Mouse (Mus musculus) liver, embryonic 14.5 days (tissue): Measurements from ENCODE around the gene Slc18a2. TPM values are rescaled to one million over a fixed set of nuclear protein-coding genes. Genes with fewer than 3 reads are reported as not detected.

Source experiments
- ATAC-seq: fragments of 200-750 bp; cut with Nextera tagmentation; 2 replicates; pipeline ENCODE4 v1.8.0; 2017; ENCODE audit warnings: moderate number of reproducible peaks, mild to moderate bottlenecking, moderate library complexity; ENCODE audit not compliant: insufficient read depth
- DNase-seq, 3 experiments: peaks; one replicate each; pipeline ENCODE4 v3.0.0-alpha.2; 2012 to 2013; ENCODE audit warnings: low read depth in 3 of 3, low spot score in 3 of 3
- H3K27ac ChIP-seq: fragments of 300-500 bp; sonication (generic); 2 replicates; pipeline ENCODE4 v1.5.1; 2014; ENCODE audit warnings: moderate library complexity, mild to moderate bottlenecking, control low read depth, inconsistent platforms
- H3K27me3 ChIP-seq: fragments of 300-500 bp; sonication (generic); 2 replicates; pipeline ENCODE4 v1.6.1; 2014; ENCODE audit warnings: mild to moderate bottlenecking, low read length, moderate library complexity; ENCODE audit not compliant: control insufficient read depth, insufficient read depth
- H3K36me3 ChIP-seq: fragments of 300-500 bp; sonication (generic); replicated peaks from 2 replicates; pipeline ENCODE4 v1.6.1; 2014; ENCODE audit warnings: low read depth; ENCODE audit not compliant: control insufficient read depth, insufficient read depth
- H3K4me1 ChIP-seq, 2 experiments: fragments of 200-500 bp in 1 of 2; fragments of 300-500 bp in 1 of 2; sonication (generic) in 1 of 2; replicated peaks; 2 replicates each; pipeline ENCODE4 v1.6.1; 2012 to 2014; ENCODE audit warnings: antibody characterized with exemption in 1 of 2, inconsistent platforms in 1 of 2, low read length in 1 of 2; ENCODE audit not compliant: control insufficient read depth in 2 of 2, insufficient read depth in 2 of 2
- H3K4me2 ChIP-seq: fragments of 300-500 bp; sonication (generic); 2 replicates; pipeline ENCODE4 v1.6.1; 2014; ENCODE audit warnings: low read depth, mild to moderate bottlenecking, control low read depth, moderate library complexity
- H3K4me3 ChIP-seq, 2 experiments: fragments of 200-500 bp in 1 of 2; fragments of 300-500 bp in 1 of 2; sonication (generic) in 1 of 2; 2 replicates each; pipeline ENCODE4 v1.5.1; 2012 to 2014; ENCODE audit warnings: low read depth in 2 of 2, low read length in 2 of 2, mild to moderate bottlenecking in 2 of 2, control low read depth in 1 of 2, inconsistent platforms in 1 of 2, moderate library complexity in 1 of 2; ENCODE audit not compliant: insufficient read depth in 1 of 2
- H3K9ac ChIP-seq: fragments of 300-500 bp; sonication (generic); replicated peaks from 2 replicates; pipeline ENCODE4 v1.6.1; 2014; ENCODE audit warnings: mild to moderate bottlenecking, control low read depth, moderate library complexity
- H3K9me3 ChIP-seq: fragments of 300-500 bp; sonication (generic); 2 replicates; pipeline ENCODE4 v1.6.1; 2016; ENCODE audit warnings: low read length, mixed read lengths; ENCODE audit not compliant: control insufficient read depth
- CTCF ChIP-seq: IDR thresholded peaks from 2 replicates; pipeline ENCODE4 v1.5.1; 2016; ENCODE audit warnings: antibody characterized with exemption, low read depth, control low read depth
- EP300 ChIP-seq: IDR thresholded peaks from 2 replicates; pipeline ENCODE4 v1.6.1; 2016; ENCODE audit warnings: antibody characterized with exemption, low read depth
- WGBS: fragments of 180-500 bp; shearing (Covaris S2); extraction: QIAGEN DNeasy Blood & Tissue Kit; methylation state at CpG from one replicate; pipeline ENCODE4 v1.1.7; 2014; ENCODE audit not compliant: insufficient replicate concordance; 5-methylcytosine and 5-hydroxymethylcytosine counted together
- polyA plus RNA-seq, 2 experiments: library from polyadenylated mRNA; depleted of rRNA in 1 of 2; stranded (reverse) in 1 of 2; unstranded in 1 of 2; fragments of >200 nt; fragmentation: Nextera tagmentation in 1 of 2; extraction: Ambion mirVana in 1 of 2; gene quantifications; 2 replicates each; pipeline versions ENCODE4 v1.2.1 to v1.2.3; 2012 to 2014

Slc18a2 gene
- polyA plus RNA-seq, 2 experiments: 0.75 to 2.4 TPM

DNA sequence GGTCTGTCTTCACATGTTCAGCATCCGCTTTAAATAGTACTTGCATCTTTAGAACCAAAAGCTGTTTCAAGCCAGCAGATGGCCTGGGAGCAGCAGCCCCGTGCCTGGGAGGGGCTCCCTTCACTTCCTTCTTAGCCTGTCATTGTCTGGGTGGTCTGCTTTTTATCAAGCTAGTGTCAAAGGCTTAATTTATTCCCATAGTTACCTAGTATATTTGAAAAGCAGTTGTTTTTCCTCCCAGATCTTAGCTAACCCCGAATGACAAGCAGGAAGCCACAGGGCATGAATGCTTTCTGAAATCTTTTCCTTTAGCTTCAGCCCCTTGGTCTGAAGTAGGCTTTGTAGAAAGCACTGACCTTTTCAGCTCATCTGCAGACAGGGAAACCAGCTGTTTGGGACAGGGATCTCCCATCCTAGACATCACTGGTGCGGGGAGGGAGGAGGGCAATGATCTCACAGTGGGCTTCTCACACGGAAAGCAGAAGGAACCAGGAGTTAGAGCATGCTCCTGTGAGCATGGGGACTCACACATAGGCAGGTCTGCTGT is 6.8 kb downstream of the Slc18a2 start:
- no peak for DNase-seq
- no peak for ATAC-seq

DNA sequence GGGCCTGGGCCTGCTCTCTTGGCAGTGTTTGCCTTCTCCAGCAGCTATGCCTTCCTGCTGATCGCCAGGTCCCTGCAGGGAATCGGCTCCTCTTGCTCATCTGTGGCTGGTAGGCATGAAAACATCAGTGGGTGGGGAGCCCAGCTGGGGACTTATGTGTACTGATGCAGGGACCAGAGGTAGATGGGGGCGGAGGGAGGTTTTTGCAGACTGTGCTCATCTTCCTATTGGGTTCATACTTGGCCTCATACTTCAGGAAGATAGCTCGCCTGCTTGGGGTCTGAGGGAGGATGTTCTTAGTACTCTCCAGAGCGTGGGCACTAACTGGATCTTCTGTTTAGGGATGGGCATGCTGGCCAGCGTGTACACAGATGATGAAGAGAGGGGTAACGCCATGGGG is 12.5 kb downstream of the Slc18a2 start:
- no peak for ATAC-seq
- Histone ChIP-seq H3K4me1 (no peaks in the 10 kb centered on the region), H3K27ac (no peak overlapping the region), H3K4me2 (no peak overlapping the region), H3K4me3 (no peak overlapping the region), H3K27me3 (no peaks in the 10 kb centered on the region), H3K9ac (no peak overlapping the region), H3K36me3 (no peaks in the 10 kb centered on the region), H3K9me3 (no peaks in the 10 kb centered on the region)
- TF ChIP-seq EP300 (no peak), CTCF (no peak)
- no peak for DNase-seq
- 64% methylated on average over 7 of the region's 7 CpGs for WGBS

More for the DNA sequence above, 6.8 kb downstream of the Slc18a2 start:
- no peak for TF ChIP-seq CTCF
- TF ChIP-seq EP300: no peak
- Histone ChIP-seq H3K4me1 (no peaks in the 10 kb centered on the region), H3K9me3 (no peaks in the 10 kb centered on the region), H3K27me3 (no peaks in the 10 kb centered on the region; the same call in 1 of the 2 replicates), H3K9ac (no peak overlapping the region), H3K27ac (no peak overlapping the region), H3K4me2 (no peak overlapping the region), H3K36me3 (no peaks in the 10 kb centered on the region), H3K4me3 (no peak overlapping the region)
- WGBS: 21% methylated on average over 5 of the region's 5 CpGs

DNA sequence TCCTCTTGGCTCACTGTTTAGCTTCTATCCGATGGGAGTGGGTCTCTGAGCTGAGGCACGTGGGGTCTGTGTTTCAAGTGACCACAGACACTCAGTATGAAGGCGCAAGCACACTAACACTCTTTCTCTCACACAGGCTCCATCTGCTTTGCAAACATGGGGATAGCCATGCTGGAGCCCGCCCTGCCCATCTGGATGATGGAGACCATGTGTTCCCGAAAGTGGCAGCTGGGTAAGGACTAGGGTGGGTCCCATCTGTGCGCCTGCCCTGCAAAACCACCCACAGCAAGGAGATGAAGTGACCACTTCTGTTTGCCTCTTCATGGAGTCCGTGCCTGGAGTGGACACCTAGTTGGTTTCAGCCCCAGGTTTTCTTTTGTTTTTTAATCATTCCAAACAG is 15.7 kb downstream of the Slc18a2 start:
- 75% methylated on average over 7 of the region's 7 CpGs for WGBS
- TF ChIP-seq EP300 (no peak), CTCF (no peak)
- no peaks in the 10 kb centered on the region for H3K4me1 ChIP-seq
- ATAC-seq: no peak
- H3K36me3 ChIP-seq: no peaks in the 10 kb centered on the region
- no peak overlapping the region for H3K27ac ChIP-seq
- H3K27me3 ChIP-seq: no peaks in the 10 kb centered on the region
- H3K9ac ChIP-seq: no peak overlapping the region
- DNase-seq: no peak
- H3K9me3 ChIP-seq: no peaks in the 10 kb centered on the region
- no peak overlapping the region for H3K4me2 ChIP-seq
- no peak overlapping the region for H3K4me3 ChIP-seq

DNA sequence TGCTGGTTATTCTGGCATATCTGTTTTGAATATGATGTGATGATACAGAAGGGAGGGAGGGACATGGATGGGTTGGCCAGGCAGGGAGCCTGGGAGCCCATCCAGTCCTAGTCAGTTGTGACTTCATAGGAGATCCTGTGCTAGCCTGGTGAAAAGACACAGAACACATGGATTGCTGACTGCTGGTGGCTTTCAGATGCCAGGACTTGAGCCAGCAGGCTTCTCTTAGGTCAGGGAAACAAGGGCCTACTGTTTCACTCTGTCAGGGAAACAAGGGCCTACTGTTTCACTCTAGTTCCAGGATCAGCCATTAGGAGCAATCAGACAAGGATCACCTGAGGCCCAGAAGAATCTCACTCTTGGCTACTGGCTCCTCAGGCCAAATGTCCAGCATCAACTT is 20.1 kb downstream of the Slc18a2 start:
- no peak overlapping the region for H3K4me2 ChIP-seq
- no peak overlapping the region for H3K9ac ChIP-seq
- H3K9me3 ChIP-seq: no peaks in the 10 kb centered on the region
- no peak for ATAC-seq
- no peak overlapping the region for H3K4me3 ChIP-seq
- H3K36me3 ChIP-seq: no peaks in the 10 kb centered on the region
- no peak overlapping the region for H3K27ac ChIP-seq
- TF ChIP-seq EP300 (no peak), CTCF (no peak)
- DNase-seq: no peak
- no peaks in the 10 kb centered on the region for H3K27me3 ChIP-seq
- H3K4me1 ChIP-seq: no peaks in the 10 kb centered on the region

DNA sequence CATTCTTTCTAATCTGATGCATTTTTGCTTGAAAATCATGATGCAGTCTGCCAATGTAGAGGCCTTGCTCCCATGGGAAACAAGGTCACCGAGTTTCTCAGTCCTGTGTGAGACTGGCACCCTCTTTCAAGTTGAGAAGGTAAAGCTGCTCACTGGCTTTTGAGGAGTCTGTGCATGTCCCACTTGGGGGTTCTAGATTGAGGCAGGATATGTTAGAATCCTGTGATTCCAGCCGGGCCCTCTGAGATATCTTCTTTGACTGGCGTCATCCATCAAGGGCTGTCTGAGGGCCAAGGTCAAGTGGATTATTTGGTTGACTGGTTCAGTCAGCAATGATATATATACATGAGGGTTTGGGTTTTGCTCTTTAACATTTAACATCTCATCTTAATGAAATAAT is 21.3 kb downstream of the Slc18a2 start:
- 75% methylated on average over 3 of the region's 3 CpGs for WGBS
- ATAC-seq: no peak

More for the DNA sequence above, 21.3 kb downstream of the Slc18a2 start:
- TF ChIP-seq CTCF (no peak), EP300 (no peak)
- Histone ChIP-seq H3K36me3 (no peaks in the 10 kb centered on the region), H3K27me3 (no peaks in the 10 kb centered on the region), H3K4me2 (no peak overlapping the region), H3K9me3 (no peaks in the 10 kb centered on the region), H3K4me1 (no peaks in the 10 kb centered on the region), H3K27ac (no peak overlapping the region), H3K9ac (no peak overlapping the region), H3K4me3 (no peak overlapping the region)
- no peak for DNase-seq
